Mouse (Mus musculus) myocyte (in vitro differentiated cells): ENCODE results near the gene Smchd1. TPM values are rescaled to one million over a fixed set of nuclear protein-coding genes. Genes with fewer than 3 reads are reported as not detected.

ENCODE experiments used
- H3K27me3 ChIP-seq: one replicate; pipeline ENCODE4 v1.6.1; 2011; ENCODE audit not compliant: control insufficient read depth, insufficient read depth, insufficient read length
- H3K36me3 ChIP-seq: one replicate; pipeline ENCODE4 v1.6.1; 2011; ENCODE audit not compliant: control insufficient read depth, insufficient read depth
- H3K4me2 ChIP-seq: one replicate; pipeline ENCODE4 v1.6.1; 2011; ENCODE audit warnings: low read depth, control low read depth
- H3K4me3 ChIP-seq: one replicate; pipeline ENCODE4 v1.5.1; 2011; ENCODE audit warnings: mild to moderate bottlenecking, control low read depth, moderate library complexity
- H3K79me2 ChIP-seq: one replicate; pipeline ENCODE4 v1.6.1; 2011; ENCODE audit not compliant: control insufficient read depth, insufficient read depth
- H3ac ChIP-seq: one replicate; pipeline ENCODE4 v1.6.1; 2011; ENCODE audit not compliant: control insufficient read depth, insufficient read length
- CEBPB ChIP-seq: IDR thresholded peaks from 2 replicates; pipeline ENCODE4 v1.6.1; 2011; ENCODE audit warnings: mild to moderate bottlenecking, moderate library complexity; ENCODE audit not compliant: poor library complexity, insufficient read depth, severe bottlenecking
- E2F4 ChIP-seq: IDR thresholded peaks from one replicate; pipeline ENCODE4 v1.6.1; 2011; ENCODE audit warnings: mild to moderate bottlenecking, control low read depth, moderate library complexity; ENCODE audit not compliant: insufficient read depth
- MAX ChIP-seq: IDR thresholded peaks from one replicate; pipeline ENCODE4 v1.6.1; 2011; ENCODE audit warnings: low read depth, mild to moderate bottlenecking, control low read depth
- MYOD1 ChIP-seq, 3 experiments: IDR thresholded peaks; one replicate each; pipeline ENCODE4 v1.6.1; 2011; ENCODE audit warnings: control low read depth in 2 of 3, low read depth in 2 of 3, mild to moderate bottlenecking in 2 of 3, moderate library complexity in 1 of 3; ENCODE audit not compliant: insufficient read length in 2 of 3, control insufficient read depth in 1 of 3
- MYOG ChIP-seq, 3 experiments: IDR thresholded peaks; one replicate each; pipeline ENCODE4 v1.6.1; 2011; ENCODE audit warnings: control low read depth in 2 of 3, low read depth in 2 of 3, mild to moderate bottlenecking in 2 of 3; ENCODE audit not compliant: insufficient read length in 2 of 3, control insufficient read depth in 1 of 3, insufficient read depth in 1 of 3
- POLR2A ChIP-seq: IDR thresholded peaks from one replicate; pipeline ENCODE4 v1.6.1; 2011; ENCODE audit warnings: low read depth, mild to moderate bottlenecking, control low read depth, moderate library complexity; ENCODE audit not compliant: insufficient read length
- POLR2AphosphoS2 ChIP-seq: IDR thresholded peaks from one replicate; pipeline ENCODE4 v1.6.1; 2011; ENCODE audit warnings: low read depth, control low read depth; ENCODE audit not compliant: insufficient read length
- REST ChIP-seq: IDR thresholded peaks from one replicate; pipeline ENCODE4 v1.6.1; 2011; ENCODE audit warnings: mild to moderate bottlenecking, control low read depth, moderate library complexity; ENCODE audit not compliant: insufficient read depth, insufficient read length
- SRF ChIP-seq: IDR thresholded peaks from one replicate; pipeline ENCODE4 v1.6.1; 2011; ENCODE audit warnings: low read depth; ENCODE audit not compliant: control insufficient read depth, insufficient read length
- TCF12 ChIP-seq: IDR thresholded peaks from one replicate; pipeline ENCODE4 v1.6.1; 2011; ENCODE audit warnings: mild to moderate bottlenecking, control low read depth; ENCODE audit not compliant: poor library complexity, insufficient read depth, severe bottlenecking
- TCF3 ChIP-seq: IDR thresholded peaks from one replicate; pipeline ENCODE4 v1.6.1; 2011; ENCODE audit warnings: low read depth, control low read depth; ENCODE audit not compliant: insufficient read length
- USF1 ChIP-seq: IDR thresholded peaks from one replicate; pipeline ENCODE4 v1.6.1; 2011; ENCODE audit warnings: low read depth, mild to moderate bottlenecking, control low read depth, moderate library complexity
- polyA plus RNA-seq: library from polyadenylated mRNA; unstranded; fragments of >200 nt; fragmentation: generic; extraction: Trizol; gene quantifications from one replicate; pipeline ENCODE4 v1.2.1, GENCODE M21; 2012; ENCODE audit warnings: missing spikeins

Gene Smchd1
- polyA plus RNA-seq = 7.8 TPM

DNA sequence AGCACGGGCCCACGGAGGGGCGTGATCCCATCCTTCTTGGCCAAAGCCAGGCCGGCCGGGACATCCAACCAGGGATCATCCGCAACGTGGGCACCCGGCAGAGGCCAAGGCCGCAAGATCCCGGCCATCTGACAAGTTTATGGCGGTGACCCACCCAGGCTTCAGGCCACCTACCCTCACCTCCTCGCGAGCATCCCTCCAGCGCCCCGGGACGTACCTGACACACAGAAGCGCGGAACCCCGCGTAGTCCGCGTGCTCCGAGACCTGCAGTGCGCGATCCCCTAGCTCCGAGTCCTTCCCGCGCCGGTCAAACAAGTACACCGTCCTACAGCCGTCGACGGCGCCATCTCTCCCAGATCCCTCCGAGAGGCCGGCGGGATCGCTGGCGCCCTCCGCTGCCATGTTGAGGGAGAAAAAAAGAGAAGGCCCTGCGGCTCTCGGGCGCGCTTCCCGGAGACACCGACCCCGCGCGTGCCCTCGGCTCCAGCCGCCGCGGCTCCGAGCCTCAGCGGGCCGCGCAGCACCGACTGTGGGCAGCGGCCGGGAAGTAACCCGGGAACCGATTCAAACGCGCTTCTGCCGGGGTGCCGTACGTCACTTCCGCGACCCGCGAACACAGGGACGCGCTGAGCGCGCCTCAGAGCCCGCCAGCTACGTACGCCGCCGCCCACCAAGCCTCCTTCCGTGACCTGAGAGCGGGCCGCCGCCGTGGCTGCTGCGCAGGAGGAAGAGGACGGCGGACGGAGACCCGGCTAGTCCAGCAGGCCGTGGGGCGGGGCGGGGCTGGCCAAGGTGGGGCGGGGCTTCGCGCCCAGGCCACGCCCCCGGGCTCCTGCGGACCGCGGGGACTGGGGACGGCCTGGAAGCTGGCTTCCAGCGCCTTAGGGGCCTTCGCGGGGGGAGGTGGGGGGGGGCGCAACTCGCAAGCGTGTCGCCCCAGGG is at the start of gene Smchd1:
Smchd1 (minus strand) TSS at position 582 of the 943 bp plus-strand sequence.
- peaks cover 48% of the 10 kb centered on the region for H3K79me2 ChIP-seq
- peak within 1 kb of the TSS; percentile 63 for H3K4me3 ChIP-seq
- H3K4me2 ChIP-seq = peak within 1 kb of the TSS; percentile 84
- no peaks in the 10 kb centered on the region for H3K36me3 ChIP-seq
- TF ChIP-seq POLR2A (peak; percentile 80), E2F4 (peak; percentile 76), TCF12 (no peak), POLR2AphosphoS2 (peak; percentile 67)
- no peaks in the 10 kb centered on the region for H3K27me3 ChIP-seq
- peak within 1 kb of the TSS; percentile 98 for H3ac ChIP-seq

DNA sequence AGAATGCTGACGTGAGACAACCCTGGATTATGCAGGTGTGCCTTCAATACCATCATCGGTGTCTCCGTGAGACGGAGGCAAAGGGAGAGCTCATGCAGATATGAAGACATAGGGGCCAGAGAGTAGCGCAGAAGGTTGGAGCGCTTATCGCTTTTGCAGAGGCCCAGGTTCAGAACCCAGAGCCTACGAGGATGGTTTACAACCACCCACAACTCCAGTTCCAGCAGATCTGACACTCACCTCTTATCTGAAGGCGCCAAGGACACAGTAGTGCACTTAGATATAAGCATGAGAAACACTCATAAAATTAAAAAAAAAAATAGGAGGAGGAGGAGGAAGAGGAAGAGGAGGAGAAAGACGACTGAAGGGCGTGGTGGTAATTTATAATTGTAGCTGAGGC is 35.2 kb upstream of the Smchd1 start:
- TF ChIP-seq MYOD1 (IDR thresholded peaks at IDR 0.05; ENCODE audit: control insufficient read depth in 1 of 3, insufficient read length in 2 of 3, low read depth in 2 of 3) = no peak
- no peak for TF ChIP-seq MAX
- TF ChIP-seq REST = no peak
- TF ChIP-seq TCF12 = no peak
- TF ChIP-seq POLR2A = no peak
- TF ChIP-seq POLR2AphosphoS2 = no peak
- no peak for TF ChIP-seq TCF3
- peaks cover 25% of the 10 kb centered on the region for H3K36me3 ChIP-seq
- H3K79me2 ChIP-seq = no peaks in the 10 kb centered on the region
- H3ac ChIP-seq = no peak overlapping the region
- H3K4me2 ChIP-seq = no peak overlapping the region
- no peak overlapping the region for H3K4me3 ChIP-seq
- no peaks in the 10 kb centered on the region for H3K27me3 ChIP-seq

DNA sequence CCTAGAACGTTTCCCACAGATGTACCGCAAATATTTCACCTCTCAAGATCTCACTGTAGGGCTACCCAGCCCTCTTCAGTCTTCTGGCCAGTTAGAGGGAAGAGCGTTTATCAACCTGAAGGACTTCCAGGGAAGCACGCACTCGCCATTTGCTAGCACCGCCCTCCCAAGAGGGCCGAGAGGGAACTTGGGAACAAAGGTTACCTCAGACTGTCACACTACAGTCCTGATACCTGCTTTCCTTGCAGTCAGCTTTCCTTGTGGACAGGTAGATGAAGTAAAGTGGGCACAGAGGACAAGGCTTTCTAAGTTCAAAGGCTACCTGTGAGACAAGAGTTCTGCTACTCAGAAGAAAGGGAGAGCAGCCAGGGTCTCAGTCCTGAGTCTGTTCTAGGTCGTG is 31.7 kb upstream of the Smchd1 start:
- Histone ChIP-seq H3K27me3 (no peaks in the 10 kb centered on the region), H3K36me3 (peaks cover 19% of the 10 kb centered on the region), H3K79me2 (no peaks in the 10 kb centered on the region), H3K4me2 (no peak overlapping the region), H3K4me3 (no peak overlapping the region), H3ac (no peak overlapping the region)
- no peak for TF ChIP-seq REST
- no peak for TF ChIP-seq MYOD1 (IDR thresholded peaks at IDR 0.05; ENCODE audit: control insufficient read depth in 1 of 3, insufficient read length in 2 of 3, low read depth in 2 of 3)
- TF ChIP-seq TCF12 = no peak
- no peak for TF ChIP-seq CEBPB
- no peak for TF ChIP-seq POLR2A
- TF ChIP-seq USF1 = no peak
- TF ChIP-seq SRF = no peak
- no peak for TF ChIP-seq TCF3
- no peak for TF ChIP-seq POLR2AphosphoS2
- TF ChIP-seq E2F4 = no peak
- TF ChIP-seq MAX = no peak

DNA sequence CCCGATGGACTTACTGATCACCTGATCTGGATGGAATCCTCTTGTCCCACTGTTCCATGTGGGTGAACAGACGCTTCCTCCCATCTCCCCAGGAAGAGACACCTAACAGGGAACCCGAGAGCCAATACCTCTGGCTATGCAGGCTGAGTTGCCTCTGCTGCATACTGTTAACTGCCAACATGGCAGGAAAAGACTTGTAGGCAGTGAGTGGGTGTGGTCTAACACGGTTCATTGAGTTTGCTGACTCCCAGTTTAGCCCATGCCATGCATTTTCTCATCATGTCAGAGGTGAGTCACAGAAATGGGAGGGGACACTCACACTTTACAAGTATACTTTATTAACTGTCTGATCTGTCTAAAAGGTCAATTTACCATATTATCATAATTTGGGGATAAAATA is 20.6 kb upstream of the Smchd1 start:
- Histone ChIP-seq H3K27me3 (no peaks in the 10 kb centered on the region), H3K36me3 (peaks cover 8% of the 10 kb centered on the region), H3K4me2 (no peak overlapping the region), H3ac (no peak overlapping the region), H3K79me2 (no peaks in the 10 kb centered on the region), H3K4me3 (no peak overlapping the region)
- no peak for TF ChIP-seq MAX
- TF ChIP-seq POLR2A = no peak
- no peak for TF ChIP-seq SRF
- no peak for TF ChIP-seq CEBPB
- no peak for TF ChIP-seq TCF12
- no peak for TF ChIP-seq REST
- no peak for TF ChIP-seq MYOD1 (IDR thresholded peaks at IDR 0.05; ENCODE audit: control insufficient read depth in 1 of 3, insufficient read length in 2 of 3, low read depth in 2 of 3)
- no peak for TF ChIP-seq TCF3
- TF ChIP-seq MYOG (IDR thresholded peaks at IDR 0.05; ENCODE audit: control insufficient read depth in 1 of 3, insufficient read depth in 1 of 3, insufficient read length in 2 of 3, low read depth in 2 of 3) = no peak
- no peak for TF ChIP-seq POLR2AphosphoS2
- no peak for TF ChIP-seq E2F4
- no peak for TF ChIP-seq USF1

DNA sequence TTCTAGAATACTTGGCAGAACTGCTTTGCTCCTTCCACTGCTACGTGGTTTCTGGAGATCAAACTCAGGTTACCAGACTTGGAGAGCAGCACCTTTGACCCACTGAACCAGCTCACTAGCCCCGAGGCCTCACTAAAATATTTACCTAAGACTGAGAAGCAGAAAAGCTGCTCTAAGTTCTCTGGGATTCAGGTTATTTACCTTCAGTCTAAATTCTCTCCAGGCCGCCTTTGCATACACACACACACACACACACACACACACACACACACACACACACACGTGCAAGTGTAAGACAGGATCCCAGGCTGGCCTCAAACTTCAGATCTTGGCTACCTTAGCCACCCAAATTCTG is 16.2 kb upstream of the Smchd1 start:
- no peaks in the 10 kb centered on the region for H3K36me3 ChIP-seq
- H3K4me2 ChIP-seq = no peak overlapping the region
- H3ac ChIP-seq = no peak overlapping the region
- TF ChIP-seq POLR2A = no peak
- no peak for TF ChIP-seq MYOG (IDR thresholded peaks at IDR 0.05; ENCODE audit: control insufficient read depth in 1 of 3, insufficient read depth in 1 of 3, insufficient read length in 2 of 3, low read depth in 2 of 3)
- no peak for TF ChIP-seq E2F4
- no peaks in the 10 kb centered on the region for H3K27me3 ChIP-seq
- H3K79me2 ChIP-seq = no peaks in the 10 kb centered on the region
- no peak overlapping the region for H3K4me3 ChIP-seq
